In genomic region chr10:43671785-43672184, GRCm38 (mm10) we compare ENCODE assay signal across 18 mouse cellular contexts.
DNase-seq lines count a peak whose midpoint lies in the region; ATAC-seq and TF ChIP-seq lines count a peak whose summit lies in the region.
"Had no signal": no experiment of that assay in that cellular context is flagged by ENCODE, and none has a peak within 500 bp of the region (broad histone marks: within the 10 kb centered on the region; RNA-seq: fewer than 3 reads in every experiment).

No protein-coding gene starts in this region.

- H3K79me2 ChIP-seq in CH12.LX (replicated peaks; ENCODE audit: control insufficient read depth, extremely low read depth, insufficient read depth, poor library complexity, severe bottlenecking) = no peaks in the 10 kb centered on the region

- H3K9ac ChIP-seq in hindbrain, postnatal 0 days (replicated peaks; ENCODE audit: low read length) = no peak overlapping the region
- no peak overlapping the region for H3K9ac ChIP-seq in liver, embryonic 12.5 days
- no peak overlapping the region for H3K9ac ChIP-seq in liver, postnatal 0 days (replicated peaks)
- H3K9ac ChIP-seq in CH12.LX (ENCODE audit: insufficient read depth, low read depth) = no peak overlapping the region
- H3K9ac ChIP-seq: embryonic facial prominence, embryonic 12.5 days; heart, embryonic 13.5 days; hindbrain, embryonic 12.5 days had no signal

- WGBS in hindbrain, embryonic 10.5 days = 79% methylated on average over 3 of the region's 3 CpGs
- 81% methylated on average over 3 of the region's 3 CpGs for WGBS in hindbrain, postnatal 0 days
- WGBS in liver, embryonic 12.5 days (ENCODE audit: insufficient replicate concordance) = 19% methylated on average over 3 of the region's 3 CpGs
- 63% methylated on average over 3 of the region's 3 CpGs for WGBS in liver, postnatal 0 days (ENCODE audit: insufficient replicate concordance)
- 74% methylated on average over 3 of the region's 3 CpGs for WGBS in cerebellum, adult 2 months
- WGBS in midbrain, embryonic 10.5 days = 79% methylated on average over 3 of the region's 3 CpGs

- H3K4me1 ChIP-seq in hindbrain, embryonic 10.5 days (replicated peaks) = peaks cover 16% of the 10 kb centered on the region
- H3K4me1 ChIP-seq in hindbrain, postnatal 0 days (ENCODE audit: insufficient read depth, low read length) = no peaks in the 10 kb centered on the region
- H3K4me1 ChIP-seq in liver, embryonic 12.5 days = peaks cover 90% of the 10 kb centered on the region
- H3K4me1 ChIP-seq in liver, postnatal 0 days (ENCODE audit: insufficient read depth) = peaks cover 63% of the 10 kb centered on the region
- H3K4me1 ChIP-seq in CH12.LX (ENCODE audit: control insufficient read depth in 1 of 2, insufficient read depth in 2 of 2) = peaks cover 4 to 51% of the 10 kb centered on the region in 2 experiments; a peak in 2 of 4 replicates
- H3K4me1 ChIP-seq in cerebellum, adult 2 months (ENCODE audit: control insufficient read depth, insufficient read depth, low read length) = no peaks in the 10 kb centered on the region
- peaks cover 14% of the 10 kb centered on the region for H3K4me1 ChIP-seq in midbrain, embryonic 10.5 days

- no peak for TF ChIP-seq RAD21 in CH12.LX (IDR thresholded peaks at IDR 0.05; ENCODE audit: low read depth, low read length)

- no peak for DNase-seq in hindbrain, embryonic 10.5 days (ENCODE audit: low spot score)
- no peak for DNase-seq in hindbrain, postnatal 0 days (ENCODE audit: low spot score)
- DNase-seq in liver, postnatal 0 days = no peak
- DNase-seq in CH12.LX (ENCODE audit: extremely low read depth) = peak; percentile 42
- DNase-seq in cerebellum, adult 2 months = no peak
- no peak for DNase-seq in midbrain, embryonic 10.5 days (ENCODE audit: low spot score)
- DNase-seq: adrenal gland, adult 2 months; adrenal gland, postnatal 25 days; cerebellum, adult 8-10 months; cerebellum, postnatal 14 days; gastrocnemius, postnatal 10 days; heart, postnatal 36 days had no signal

- no peak for TF ChIP-seq POLR2A in CH12.LX (IDR thresholded peaks at IDR 0.05; ENCODE audit: low read depth, low read length)
- no peak for TF ChIP-seq POLR2A in cerebellum, adult 2 months (IDR thresholded peaks at IDR 0.05; ENCODE audit: borderline replicate concordance, insufficient read depth, low read length)

- H3K4me3 ChIP-seq in hindbrain, embryonic 10.5 days = no peak overlapping the region
- no peak overlapping the region for H3K4me3 ChIP-seq in hindbrain, postnatal 0 days (ENCODE audit: low read length)
- no peak overlapping the region for H3K4me3 ChIP-seq in liver, embryonic 12.5 days
- H3K4me3 ChIP-seq in liver, postnatal 0 days (ENCODE audit: low read depth, low read length) = no peak overlapping the region
- no peak overlapping the region for H3K4me3 ChIP-seq in CH12.LX (replicated peaks in 1 of 3; ENCODE audit: low read depth in 2 of 3, low read length in 2 of 3, poor library complexity in 1 of 3)
- H3K4me3 ChIP-seq in cerebellum, adult 2 months (replicated peaks; ENCODE audit: insufficient read depth, low read depth, low read length) = no peak overlapping the region
- H3K4me3 ChIP-seq in midbrain, embryonic 10.5 days = no peak overlapping the region
- H3K4me3 ChIP-seq: embryonic facial prominence, embryonic 12.5 days; heart, embryonic 13.5 days; hindbrain, embryonic 12.5 days had no signal

- no peaks in the 10 kb centered on the region for H3K36me3 ChIP-seq in hindbrain, embryonic 10.5 days
- H3K36me3 ChIP-seq in hindbrain, postnatal 0 days (ENCODE audit: insufficient read depth, low read length) = no peaks in the 10 kb centered on the region
- no peaks in the 10 kb centered on the region for H3K36me3 ChIP-seq in liver, embryonic 12.5 days
- no peaks in the 10 kb centered on the region for H3K36me3 ChIP-seq in liver, postnatal 0 days (replicated peaks; ENCODE audit: insufficient read depth, low read length)
- no peaks in the 10 kb centered on the region for H3K36me3 ChIP-seq in CH12.LX (replicated peaks in 1 of 2; ENCODE audit: control insufficient read depth in 1 of 2, insufficient read depth in 1 of 2, low read length in 1 of 2)
- H3K36me3 ChIP-seq in midbrain, embryonic 10.5 days = no peaks in the 10 kb centered on the region
- H3K36me3 ChIP-seq: embryonic facial prominence, embryonic 12.5 days; heart, embryonic 13.5 days; hindbrain, embryonic 12.5 days had no signal

- H3K27me3 ChIP-seq in hindbrain, embryonic 10.5 days (ENCODE audit: insufficient read depth, poor library complexity, severe bottlenecking) = no peaks in the 10 kb centered on the region
- no peaks in the 10 kb centered on the region for H3K27me3 ChIP-seq in hindbrain, postnatal 0 days (ENCODE audit: insufficient read depth, low read length)
- no peaks in the 10 kb centered on the region for H3K27me3 ChIP-seq in liver, embryonic 12.5 days (replicated peaks)
- no peaks in the 10 kb centered on the region for H3K27me3 ChIP-seq in liver, postnatal 0 days (ENCODE audit: insufficient read depth, low read length)
- no peaks in the 10 kb centered on the region for H3K27me3 ChIP-seq in CH12.LX (replicated peaks)
- no peaks in the 10 kb centered on the region for H3K27me3 ChIP-seq in cerebellum, adult 2 months (ENCODE audit: control insufficient read depth, insufficient read depth, low read length)
- 0 out of 2 replicates have a peak, but pooled peaks cover 8% of the 10 kb centered on the region for H3K27me3 ChIP-seq in midbrain, embryonic 10.5 days (ENCODE audit: low read depth, poor library complexity, severe bottlenecking)
- H3K27me3 ChIP-seq: embryonic facial prominence, embryonic 12.5 days; hindbrain, embryonic 12.5 days had no signal

- dilution Hi-C loops in CH12.LX (cut with MboI; ENCODE audit: extremely low pct_ligation_motif_present, extremely low pct_unique_long_range_greater_than_20kb, low sequenced_read_pairs) = no loop called here

- no peak for ATAC-seq in hindbrain, postnatal 0 days
- ATAC-seq in liver, embryonic 12.5 days = no peak
- ATAC-seq in liver, postnatal 0 days = no peak
- ATAC-seq: forebrain, embryonic 16.5 days; hindbrain, embryonic 16.5 days had no signal

- TF ChIP-seq EP300 in liver, postnatal 0 days (IDR thresholded peaks at IDR 0.05; ENCODE audit: low read depth) = no peak
- TF ChIP-seq EP300 in CH12.LX (IDR thresholded peaks at IDR 0.05; ENCODE audit: low read length) = no peak

- no peak overlapping the region for H3K4me2 ChIP-seq in hindbrain, postnatal 0 days (ENCODE audit: low read depth, low read length)
- no peak overlapping the region for H3K4me2 ChIP-seq in liver, embryonic 12.5 days
- H3K4me2 ChIP-seq in liver, postnatal 0 days (ENCODE audit: low read depth, low read length) = no peak overlapping the region
- H3K4me2 ChIP-seq in CH12.LX (ENCODE audit: insufficient read depth, low read depth, poor library complexity, severe bottlenecking) = no peak overlapping the region
- H3K4me2 ChIP-seq: embryonic facial prominence, embryonic 12.5 days; heart, embryonic 13.5 days; hindbrain, embryonic 12.5 days had no signal

- in situ Hi-C loops in CH12.LX (cut with MboI; ENCODE audit: low pct_ligation_motif_present, low pct_unique_long_range_greater_than_20kb, low sequenced_read_pairs) = no loop called here

- H3K27ac ChIP-seq in hindbrain, embryonic 10.5 days = peak overlapping the region; percentile 45; the same call in 1 of the 2 replicates
- no peak overlapping the region for H3K27ac ChIP-seq in hindbrain, postnatal 0 days
- H3K27ac ChIP-seq in liver, embryonic 12.5 days = peak overlapping the region; percentile 49
- no peak overlapping the region for H3K27ac ChIP-seq in liver, postnatal 0 days (ENCODE audit: low read depth)
- H3K27ac ChIP-seq in CH12.LX (ENCODE audit: insufficient read depth, low read depth) = no peak overlapping the region
- H3K27ac ChIP-seq in cerebellum, adult 2 months (ENCODE audit: insufficient read depth, low read length) = no peak overlapping the region
- H3K27ac ChIP-seq in midbrain, embryonic 10.5 days (replicated peaks) = no peak overlapping the region
- H3K27ac ChIP-seq: embryonic facial prominence, embryonic 12.5 days; heart, embryonic 13.5 days; hindbrain, embryonic 12.5 days had no signal

- TF ChIP-seq CTCF in hindbrain, postnatal 0 days (IDR thresholded peaks at IDR 0.05; ENCODE audit: low read depth) = no peak
- no peak for TF ChIP-seq CTCF in liver, postnatal 0 days (IDR thresholded peaks at IDR 0.05; ENCODE audit: low read depth)
- no peak for TF ChIP-seq CTCF in CH12.LX (conservative IDR thresholded peaks at IDR 0.05 in 1 of 2, IDR thresholded peaks at IDR 0.05 in 1 of 2; ENCODE audit: low read depth in 2 of 2, low read length in 2 of 2)
- TF ChIP-seq CTCF in cerebellum, adult 2 months (IDR thresholded peaks at IDR 0.05; ENCODE audit: borderline replicate concordance, insufficient read depth, low read depth, low read length) = no peak

- H3K9me3 ChIP-seq in hindbrain, embryonic 10.5 days = no peaks in the 10 kb centered on the region
- H3K9me3 ChIP-seq in hindbrain, postnatal 0 days (ENCODE audit: low read length) = no peaks in the 10 kb centered on the region
- no peaks in the 10 kb centered on the region for H3K9me3 ChIP-seq in liver, embryonic 12.5 days (replicated peaks)
- H3K9me3 ChIP-seq in liver, postnatal 0 days (ENCODE audit: low read length) = no peaks in the 10 kb centered on the region
- no peaks in the 10 kb centered on the region for H3K9me3 ChIP-seq in CH12.LX (replicated peaks; ENCODE audit: low read length)
- H3K9me3 ChIP-seq in midbrain, embryonic 10.5 days (replicated peaks) = no peaks in the 10 kb centered on the region
- H3K9me3 ChIP-seq: embryonic facial prominence, embryonic 12.5 days; heart, embryonic 13.5 days; hindbrain, embryonic 12.5 days had no signal

TF ChIP-seq in CH12.LX, 34 proteins besides CTCF, POLR2A, EP300 and RAD21 (continues in another document):
- TF ChIP-seq JUND (conservative IDR thresholded peaks at IDR 0.05; ENCODE audit: low read depth, low read length) (no peak), ZMIZ1 (IDR thresholded peaks at IDR 0.05; ENCODE audit: low read depth, low read length) (no peak), ZKSCAN1 (IDR thresholded peaks at IDR 0.05; ENCODE audit: borderline replicate concordance, low read depth, low read length) (no peak), NRF1 (IDR thresholded peaks at IDR 0.05; ENCODE audit: low read depth, low read length) (no peak), ZNF384 (IDR thresholded peaks at IDR 0.05; ENCODE audit: low read depth, low read length) (no peak), TCF12 (IDR thresholded peaks at IDR 0.05; ENCODE audit: low read depth, low read length) (no peak), JUN (IDR thresholded peaks at IDR 0.05; ENCODE audit: insufficient read depth, low read depth, low read length) (no peak), HCFC1 (IDR thresholded peaks at IDR 0.05; ENCODE audit: low read depth, low read length) (no peak), CHD2 (IDR thresholded peaks at IDR 0.05; ENCODE audit: low read length) (no peak), MYC (IDR thresholded peaks at IDR 0.05; ENCODE audit: low read depth, low read length) (no peak), RCOR1 (conservative IDR thresholded peaks at IDR 0.05; ENCODE audit: low read depth, low read length) (no peak), USF2 (conservative IDR thresholded peaks at IDR 0.05; ENCODE audit: low read depth, low read length) (no peak), MAZ (IDR thresholded peaks at IDR 0.05; ENCODE audit: low read depth, low read length) (no peak), MAFK (IDR thresholded peaks at IDR 0.05; ENCODE audit: insufficient replicate concordance, low read length) (no peak)

Comparison
In these comparisons a context has a peak if more than half of its experiments do, and no peak if none do; other contexts are left out.
1. H3K27ac ChIP-seq: peak in hindbrain, embryonic 10.5 days (single experiment) and liver, embryonic 12.5 days (single experiment); none in hindbrain, postnatal 0 days (single experiment), liver, postnatal 0 days (single experiment), CH12.LX (single experiment), cerebellum, adult 2 months (single experiment) and midbrain, embryonic 10.5 days (single experiment).